Mouse (Mus musculus): Measurements from ENCODE around the gene Ppl. TPM values are rescaled to one million over a fixed set of nuclear protein-coding genes. Genes with fewer than 3 reads are reported as not detected.

Gene Ppl
- polyA plus RNA-seq, 1 experiment, result 0.02 TPM

DNA sequence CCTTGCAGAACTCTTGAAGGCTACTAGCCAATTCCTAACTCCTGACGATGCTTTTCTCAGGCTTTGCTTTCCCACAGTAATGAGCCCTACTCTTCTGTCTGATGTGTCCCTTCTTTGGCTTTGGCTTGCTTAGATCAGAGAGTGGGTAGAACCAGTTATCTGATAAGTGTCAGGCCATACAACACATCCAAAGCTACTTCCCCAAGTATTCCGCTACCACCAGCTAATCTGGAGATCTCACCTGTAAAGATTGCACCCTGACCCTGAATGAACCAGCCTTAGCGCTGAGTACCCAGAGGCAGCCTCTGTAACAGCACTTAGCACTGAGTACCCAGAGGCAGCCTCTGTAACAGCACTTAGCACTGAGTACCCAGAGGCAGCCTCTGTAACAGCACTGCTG, 86.9 kb downstream of the Ppl start:
- peaks cover 51% of the 10 kb centered on the region for H3K36me3 ChIP-seq (ENCODE audit: control insufficient read depth, insufficient read depth)
- peaks cover 30% of the 10 kb centered on the region for H3K79me2 ChIP-seq (ENCODE audit: control insufficient read depth, insufficient read depth)
- no peaks in the 10 kb centered on the region for H3K27me3 ChIP-seq (ENCODE audit: control insufficient read depth, insufficient read depth, insufficient read length)
- H3K4me2 ChIP-seq (ENCODE audit: low read depth), result no peak overlapping the region
- no peak for TF ChIP-seq USF1 (IDR thresholded peaks at IDR 0.05; ENCODE audit: low read depth)
- TF ChIP-seq CEBPB (IDR thresholded peaks at IDR 0.05; ENCODE audit: insufficient read depth, poor library complexity, severe bottlenecking), result no peak
- TF ChIP-seq MYOG (IDR thresholded peaks at IDR 0.05; ENCODE audit: control insufficient read depth in 1 of 3, insufficient read depth in 1 of 3, insufficient read length in 2 of 3, low read depth in 2 of 3), result no peak
- TF ChIP-seq REST (IDR thresholded peaks at IDR 0.05; ENCODE audit: insufficient read depth, insufficient read length), result no peak
- no peak for TF ChIP-seq POLR2AphosphoS2 (IDR thresholded peaks at IDR 0.05; ENCODE audit: insufficient read length, low read depth)
- TF ChIP-seq MYOD1 (IDR thresholded peaks at IDR 0.05; ENCODE audit: control insufficient read depth in 1 of 3, insufficient read length in 2 of 3, low read depth in 2 of 3), result no peak
- TF ChIP-seq SRF (IDR thresholded peaks at IDR 0.05; ENCODE audit: control insufficient read depth, insufficient read length, low read depth), result no peak
- TF ChIP-seq TCF12 (IDR thresholded peaks at IDR 0.05; ENCODE audit: insufficient read depth, poor library complexity, severe bottlenecking), result no peak
- TF ChIP-seq MAX (IDR thresholded peaks at IDR 0.05; ENCODE audit: low read depth), result no peak
- TF ChIP-seq TCF3 (IDR thresholded peaks at IDR 0.05; ENCODE audit: insufficient read length, low read depth), result no peak
- H3K4me3 ChIP-seq, result no peak overlapping the region
- no peak overlapping the region for H3ac ChIP-seq (ENCODE audit: control insufficient read depth, insufficient read length)

GRCm38 (mm10) chr16:5036649-5037234, 95.5 kb downstream of the Ppl start:
- no peaks in the 10 kb centered on the region for H3K79me2 ChIP-seq (ENCODE audit: control insufficient read depth, insufficient read depth)
- no peak overlapping the region for H3ac ChIP-seq (ENCODE audit: control insufficient read depth, insufficient read length)
- TF ChIP-seq TCF3 (IDR thresholded peaks at IDR 0.05; ENCODE audit: insufficient read length, low read depth) (no peak), TCF12 (IDR thresholded peaks at IDR 0.05; ENCODE audit: insufficient read depth, poor library complexity, severe bottlenecking) (no peak), E2F4 (IDR thresholded peaks at IDR 0.05; ENCODE audit: insufficient read depth) (no peak), MYOD1 (IDR thresholded peaks at IDR 0.05; ENCODE audit: control insufficient read depth in 1 of 3, insufficient read length in 2 of 3, low read depth in 2 of 3) (no peak), MYOG (IDR thresholded peaks at IDR 0.05; ENCODE audit: control insufficient read depth in 1 of 3, insufficient read depth in 1 of 3, insufficient read length in 2 of 3, low read depth in 2 of 3) (no peak), MAX (IDR thresholded peaks at IDR 0.05; ENCODE audit: low read depth) (no peak), USF1 (IDR thresholded peaks at IDR 0.05; ENCODE audit: low read depth) (no peak), REST (IDR thresholded peaks at IDR 0.05; ENCODE audit: insufficient read depth, insufficient read length) (no peak), POLR2A (IDR thresholded peaks at IDR 0.05; ENCODE audit: insufficient read length, low read depth) (no peak), SRF (IDR thresholded peaks at IDR 0.05; ENCODE audit: control insufficient read depth, insufficient read length, low read depth) (no peak), CEBPB (IDR thresholded peaks at IDR 0.05; ENCODE audit: insufficient read depth, poor library complexity, severe bottlenecking) (no peak), POLR2AphosphoS2 (IDR thresholded peaks at IDR 0.05; ENCODE audit: insufficient read length, low read depth) (no peak)
- peaks cover 74% of the 10 kb centered on the region for H3K36me3 ChIP-seq (ENCODE audit: control insufficient read depth, insufficient read depth)
- no peaks in the 10 kb centered on the region for H3K27me3 ChIP-seq (ENCODE audit: control insufficient read depth, insufficient read depth, insufficient read length)
- no peak overlapping the region for H3K4me2 ChIP-seq (ENCODE audit: low read depth)
- no peak overlapping the region for H3K4me3 ChIP-seq

Other genes with a start within 250 kb of the Ppl start
- 59.3 TPM for gene Mgrn1, start 246.2 kb downstream of the Ppl start, polyA plus RNA-seq (2012; fragmentation: generic; extraction: Trizol)
- gene Nudt16l1, start 193.7 kb downstream of the Ppl start, polyA plus RNA-seq (2012; fragmentation: generic; extraction: Trizol), result 46.1 TPM
- 25.2 TPM for gene Anks3, start 168.2 kb downstream of the Ppl start, polyA plus RNA-seq (2012; fragmentation: generic; extraction: Trizol)
- 0.04 TPM for gene Sept12, start 134.6 kb downstream of the Ppl start, polyA plus RNA-seq (2012; fragmentation: generic; extraction: Trizol)
- gene Smim22, start 125.1 kb downstream of the Ppl start, polyA plus RNA-seq (2012; fragmentation: generic; extraction: Trizol), result 8.5 TPM
- 50.5 TPM for gene Rogdi, start 118.9 kb downstream of the Ppl start, polyA plus RNA-seq (2012; fragmentation: generic; extraction: Trizol)
- 37.0 TPM for gene Glyr1, start 82.6 kb downstream of the Ppl start, polyA plus RNA-seq (2012; fragmentation: generic; extraction: Trizol)
- gene Ubn1, start 82.4 kb downstream of the Ppl start, polyA plus RNA-seq (2012; fragmentation: generic; extraction: Trizol), result 12.9 TPM
- 0.05 TPM for gene Sec14l5, start 14.7 kb upstream of the Ppl start, polyA plus RNA-seq (2012; fragmentation: generic; extraction: Trizol)
- 12.0 TPM for gene Nagpa, start 71.6 kb upstream of the Ppl start, polyA plus RNA-seq (2012; fragmentation: generic; extraction: Trizol)
- gene AU021092, start 89.9 kb upstream of the Ppl start, polyA plus RNA-seq (2012; fragmentation: generic; extraction: Trizol), result 1.3 TPM
- gene Alg1, start 101.2 kb upstream of the Ppl start, polyA plus RNA-seq (2012; fragmentation: generic; extraction: Trizol), result 46.8 TPM
- gene Eef2kmt, start 123.6 kb upstream of the Ppl start, polyA plus RNA-seq (2012; fragmentation: generic; extraction: Trizol), result 21.0 TPM

All from myocyte (in vitro differentiated cells).